Mouse (Mus musculus): ENCODE results near the gene Nexn.
A peak's percentile ranks its signal among the peaks of the same experiment; 100 is the strongest.

DNA sequence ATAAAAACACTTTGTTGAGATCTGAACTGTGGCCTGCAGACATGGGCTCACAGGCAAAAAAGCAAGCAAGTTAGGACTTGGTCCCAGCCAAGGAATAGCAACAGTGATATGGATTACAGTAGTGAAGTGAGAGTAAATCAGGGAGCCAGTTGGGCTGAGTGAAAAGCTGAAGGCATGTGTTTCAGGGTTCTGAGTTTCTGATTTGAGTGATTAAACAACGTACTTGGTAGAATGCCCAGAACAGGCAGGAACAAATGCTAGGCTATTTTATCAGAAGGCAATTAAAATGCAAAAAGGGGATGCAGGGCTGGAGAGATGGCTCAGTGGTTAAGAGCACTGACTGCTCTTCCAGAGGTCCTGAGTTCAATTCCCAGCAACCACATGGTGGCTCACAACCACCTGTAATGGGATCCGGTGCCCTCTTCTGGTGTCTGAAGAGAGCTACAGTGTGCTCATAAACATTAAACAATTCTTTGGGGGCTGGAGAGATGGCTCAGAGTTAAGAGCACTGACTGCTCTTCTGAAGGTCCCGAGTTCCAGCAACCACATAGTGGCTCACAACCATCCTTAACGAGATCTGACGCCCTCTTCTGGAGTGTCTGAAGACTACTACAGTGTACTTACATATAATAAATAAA, 20.8 kb downstream of the Nexn start:
- TF ChIP-seq CTCF (IDR thresholded peaks at IDR 0.05; ENCODE audit: low read depth) (peak; percentile 30), EP300 (optimal IDR thresholded peaks at IDR 0.05) (no peak)

All from stomach, postnatal 0 days (tissue).